Mouse (Mus musculus) MEL (cell line): ENCODE measurements around the gene Olfr902.

Source experiments
- CTCF ChIP-seq, 3 experiments: IDR thresholded peaks in 2 of 3; conservative IDR thresholded peaks in 1 of 3; 2 replicates each; pipeline ENCODE4 v1.5.1; 2011 to 2012; ENCODE audit warnings: low read length in 3 of 3, low read depth in 2 of 3, mild to moderate bottlenecking in 2 of 3, improper control_type of control experiment in 1 of 3, inconsistent platforms in 1 of 3, mixed read lengths in 1 of 3, moderate library complexity in 1 of 3; ENCODE audit not compliant: control insufficient read depth in 1 of 3, insufficient read depth in 1 of 3, poor library complexity in 1 of 3, severe bottlenecking in 1 of 3
- EP300 ChIP-seq, 2 experiments: IDR thresholded peaks; 2 replicates each; pipeline ENCODE4 v1.6.1; 2011; ENCODE audit warnings: improper control_type of control experiment in 2 of 2, low read length in 2 of 2, low read depth in 1 of 2, mild to moderate bottlenecking in 1 of 2
- ETS1 ChIP-seq: IDR thresholded peaks from 2 replicates; pipeline ENCODE4 v1.6.1; 2012; ENCODE audit warnings: low read depth, mild to moderate bottlenecking, inconsistent platforms, low read length, improper control_type of control experiment, moderate library complexity
- HCFC1 ChIP-seq: IDR thresholded peaks from 2 replicates; pipeline ENCODE4 v1.6.1; 2012; ENCODE audit warnings: low read depth, mild to moderate bottlenecking, inconsistent platforms, low read length, improper control_type of control experiment, moderate library complexity
- POLR2AphosphoS5 ChIP-seq: IDR thresholded peaks from 2 replicates; pipeline ENCODE4 v1.6.1; 2012; ENCODE audit warnings: low read depth, borderline replicate concordance, mild to moderate bottlenecking, inconsistent platforms, low read length, moderate library complexity, mixed read lengths
- ZNF384 ChIP-seq: IDR thresholded peaks from 2 replicates; pipeline ENCODE4 v1.6.1; 2012; ENCODE audit warnings: low read depth, mild to moderate bottlenecking, inconsistent platforms, low read length, improper control_type of control experiment

DNA sequence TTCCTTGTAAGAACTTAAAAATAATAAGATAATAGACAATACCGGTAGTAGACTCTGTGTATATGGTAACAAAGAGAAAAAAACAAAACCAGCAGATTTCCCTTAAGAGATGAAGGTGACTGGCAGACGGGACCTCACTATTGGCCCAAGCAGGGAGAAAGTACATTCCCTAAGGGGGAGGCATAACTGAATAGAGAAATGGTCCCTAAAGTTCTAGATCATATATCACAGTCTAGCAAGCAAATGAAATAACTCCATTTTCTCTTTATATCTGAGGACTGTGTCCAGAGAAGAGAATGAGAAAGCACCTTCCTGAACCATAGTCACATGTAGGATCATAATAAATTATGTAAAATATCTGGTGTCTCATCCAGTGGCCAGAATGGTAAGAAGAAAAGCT is 48.0 kb downstream of the Olfr902 start, which contains the start of gene Olfr907:
- TF ChIP-seq ETS1 (no peak), CTCF (IDR thresholded peaks at IDR 0.05 in 2 of 3, conservative IDR thresholded peaks at IDR 0.05 in 1 of 3; ENCODE audit: control insufficient read depth in 1 of 3, insufficient read depth in 1 of 3, low read depth in 2 of 3, low read length in 3 of 3, poor library complexity in 1 of 3, severe bottlenecking in 1 of 3) (no peak), POLR2AphosphoS5 (no peak), ZNF384 (no peak), EP300 (IDR thresholded peaks at IDR 0.05; ENCODE audit: low read depth in 1 of 2, low read length in 2 of 2) (no peak), HCFC1 (no peak)
